Mouse (Mus musculus) CH12.LX (cell line): ENCODE measurements around the gene Drosha.

Source experiments
- CTCF ChIP-seq, 2 experiments: IDR thresholded peaks in 1 of 2; conservative IDR thresholded peaks in 1 of 2; 2 replicates each; pipeline ENCODE4 v1.5.1; 2011 to 2012; ENCODE audit warnings: low read depth in 2 of 2, low read length in 2 of 2, improper control_type of control experiment in 1 of 2, inconsistent platforms in 1 of 2, mild to moderate bottlenecking in 1 of 2, moderate library complexity in 1 of 2
- MAX ChIP-seq: IDR thresholded peaks from 2 replicates; pipeline ENCODE4 v1.6.1; 2011; ENCODE audit warnings: low read length, improper control_type of control experiment
- MAZ ChIP-seq: IDR thresholded peaks from 2 replicates; pipeline ENCODE4 v1.6.1; 2012; ENCODE audit warnings: low read depth, mild to moderate bottlenecking, inconsistent platforms, low read length, improper control_type of control experiment, moderate library complexity
- POLR2A ChIP-seq: IDR thresholded peaks from 2 replicates; pipeline ENCODE4 v1.6.1; 2011; ENCODE audit warnings: low read depth, mild to moderate bottlenecking, improper control_type of control experiment, low read length
- POLR2AphosphoS2 ChIP-seq: IDR thresholded peaks from 2 replicates; pipeline ENCODE4 v1.6.1; 2011; ENCODE audit warnings: low read depth, low read length, improper control_type of control experiment

DNA sequence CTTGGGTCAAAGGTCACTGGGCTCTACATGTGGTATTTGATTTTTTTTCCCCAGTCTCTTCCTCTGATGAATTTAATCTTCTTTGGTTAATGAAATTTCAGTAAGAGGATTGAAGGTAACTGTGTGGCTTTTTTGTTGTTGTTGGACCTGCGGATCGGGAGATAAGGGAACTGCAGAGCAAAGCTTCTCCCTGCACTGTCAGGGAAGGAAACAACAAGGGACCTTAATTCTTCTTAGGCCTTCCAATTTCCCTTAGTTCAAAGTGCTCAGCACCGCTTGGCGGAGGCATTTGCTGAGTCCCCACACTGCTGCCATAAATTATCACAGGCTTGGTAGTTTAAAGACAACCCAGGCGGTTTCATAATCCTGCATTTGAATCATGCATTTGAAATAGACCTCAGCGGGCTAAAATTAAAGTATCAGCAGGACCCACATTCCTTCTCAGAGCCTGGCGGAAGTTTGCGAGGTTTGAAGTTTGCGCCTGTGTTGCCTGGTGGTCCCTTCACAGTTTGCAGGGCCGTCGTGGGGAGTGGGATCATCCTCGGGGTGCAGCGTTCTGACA lies 28.6 kb upstream of the Drosha start:
- TF ChIP-seq POLR2AphosphoS2 (no peak), MAZ (no peak), POLR2A (no peak), MAX (no peak), CTCF (conservative IDR thresholded peaks at IDR 0.05 in 1 of 2, IDR thresholded peaks at IDR 0.05 in 1 of 2; ENCODE audit: low read depth in 2 of 2, low read length in 2 of 2) (no peak)
